Mouse (Mus musculus): ENCODE data around the gene Prdm16. TPM values are rescaled to one million over a fixed set of nuclear protein-coding genes. Genes with fewer than 3 reads are reported as not detected.

Prdm16 gene
- polyA plus RNA-seq (2016; fragmentation: Nextera tagmentation; extraction: Ambion mirVana): 40.1 and 43.1 TPM in 2 replicates

GRCm38 (mm10) chr4:154636721-154637311, at the start of gene Prdm16:
Gene Prdm16 (minus strand): TSS chr4:154636873.
- H3K9me3 ChIP-seq: no peaks in the 10 kb centered on the region
- peaks cover 16% of the 10 kb centered on the region for H3K36me3 ChIP-seq (replicated peaks)
- WGBS: under 1% methylated on average over 47 of the region's 47 CpGs
- peaks cover 98% of the 10 kb centered on the region for H3K27me3 ChIP-seq (ENCODE audit: poor library complexity, severe bottlenecking)
- peak; percentile 88 for DNase-seq (ENCODE audit: extremely low spot score, low spot score)
- peak within 1 kb of the TSS; percentile 99 for H3K27ac ChIP-seq
- H3K4me3 ChIP-seq: peak within 1 kb of the TSS; percentile 91
- peaks cover 97% of the 10 kb centered on the region for H3K4me1 ChIP-seq

GRCm38 (mm10) chr4:154683068-154683752, 46.5 kb upstream of the Prdm16 start:
- no peak for DNase-seq (ENCODE audit: extremely low spot score, low spot score)
- Histone ChIP-seq H3K27me3 (ENCODE audit: poor library complexity, severe bottlenecking) (peaks cover 24% of the 10 kb centered on the region), H3K27ac (no peak overlapping the region), H3K9me3 (peaks cover 6% of the 10 kb centered on the region; the same call in 1 of the 2 replicates), H3K4me1 (peaks cover 7% of the 10 kb centered on the region), H3K36me3 (replicated peaks) (no peaks in the 10 kb centered on the region), H3K4me3 (no peak overlapping the region)
- 83% methylated on average over 5 of the region's 5 CpGs for WGBS

- Histone ChIP-seq H3K9me3 (peaks cover 6% of the 10 kb centered on the region; the same call in 1 of the 2 replicates), H3K4me1 (peaks cover 7% of the 10 kb centered on the region), H3K27me3 (ENCODE audit: poor library complexity, severe bottlenecking) (peaks cover 25% of the 10 kb centered on the region; the same call in 1 of the 2 replicates), H3K27ac (no peak overlapping the region), H3K36me3 (replicated peaks) (no peaks in the 10 kb centered on the region), H3K4me3 (no peak overlapping the region)
- DNase-seq (ENCODE audit: extremely low spot score, low spot score): no peak
- 53% methylated on average over 14 of the region's 14 CpGs for WGBS
Observed at GRCm38 (mm10) chr4:154682311-154682710, 45.6 kb upstream of the Prdm16 start.

- no peak overlapping the region for H3K27ac ChIP-seq
- 77% methylated on average over 10 of the region's 10 CpGs for WGBS
- no peak for DNase-seq (ENCODE audit: extremely low spot score, low spot score)
- H3K4me1 ChIP-seq: peaks cover 23% of the 10 kb centered on the region
- H3K4me3 ChIP-seq: no peak overlapping the region
- H3K27me3 ChIP-seq (ENCODE audit: poor library complexity, severe bottlenecking): peaks cover 61% of the 10 kb centered on the region
- no peaks in the 10 kb centered on the region for H3K36me3 ChIP-seq (replicated peaks)
- peaks cover under 1% of the 10 kb centered on the region; the same call in 1 of the 2 replicates for H3K9me3 ChIP-seq
Observed at GRCm38 (mm10) chr4:154675441-154676000, 38.8 kb upstream of the Prdm16 start.

- no peak for DNase-seq (ENCODE audit: extremely low spot score, low spot score)
- no peaks in the 10 kb centered on the region for H3K9me3 ChIP-seq
- H3K4me1 ChIP-seq: peaks cover 23% of the 10 kb centered on the region
- H3K27ac ChIP-seq: no peak overlapping the region; the same call in 1 of the 2 replicates
- peak overlapping the region; percentile 14; the same call in 1 of the 2 replicates for H3K4me3 ChIP-seq
- H3K36me3 ChIP-seq (replicated peaks): no peaks in the 10 kb centered on the region
- peaks cover 61% of the 10 kb centered on the region for H3K27me3 ChIP-seq (ENCODE audit: poor library complexity, severe bottlenecking)
- WGBS: 50% methylated on average over 15 of the region's 15 CpGs
Observed at GRCm38 (mm10) chr4:154674966-154675365, 38.3 kb upstream of the Prdm16 start.

GRCm38 (mm10) chr4:154674541-154674940, 37.9 kb upstream of the Prdm16 start:
- H3K4me3 ChIP-seq: peak overlapping the region; percentile 14; the same call in 1 of the 2 replicates
- no peaks in the 10 kb centered on the region for H3K9me3 ChIP-seq
- DNase-seq (ENCODE audit: extremely low spot score, low spot score): peak; percentile 81
- WGBS: 3% methylated on average over 12 of the region's 12 CpGs
- H3K27ac ChIP-seq: no peak overlapping the region
- H3K27me3 ChIP-seq (ENCODE audit: poor library complexity, severe bottlenecking): peaks cover 61% of the 10 kb centered on the region
- H3K36me3 ChIP-seq (replicated peaks): no peaks in the 10 kb centered on the region
- H3K4me1 ChIP-seq: peaks cover 23% of the 10 kb centered on the region

- H3K36me3 ChIP-seq (replicated peaks): no peaks in the 10 kb centered on the region
- WGBS: 62% methylated on average over 4 of the region's 4 CpGs
- no peak for DNase-seq (ENCODE audit: extremely low spot score, low spot score)
- peaks cover 64% of the 10 kb centered on the region for H3K27me3 ChIP-seq (ENCODE audit: poor library complexity, severe bottlenecking)
- H3K4me3 ChIP-seq: no peak overlapping the region
- H3K27ac ChIP-seq: no peak overlapping the region
- peaks cover 23% of the 10 kb centered on the region for H3K4me1 ChIP-seq
- H3K9me3 ChIP-seq: no peaks in the 10 kb centered on the region
Observed at GRCm38 (mm10) chr4:154673986-154674385, 37.3 kb upstream of the Prdm16 start.

- H3K27ac ChIP-seq: no peak overlapping the region
- H3K9me3 ChIP-seq: no peaks in the 10 kb centered on the region
- DNase-seq (ENCODE audit: extremely low spot score, low spot score): no peak
- 50% methylated on average over 1 of the region's 1 CpGs for WGBS
- no peaks in the 10 kb centered on the region for H3K36me3 ChIP-seq (replicated peaks)
- peaks cover 23% of the 10 kb centered on the region for H3K4me1 ChIP-seq
- H3K4me3 ChIP-seq: no peak overlapping the region
- peaks cover 65% of the 10 kb centered on the region for H3K27me3 ChIP-seq (ENCODE audit: poor library complexity, severe bottlenecking)
Observed at GRCm38 (mm10) chr4:154672027-154672426, 35.4 kb upstream of the Prdm16 start.

- no peaks in the 10 kb centered on the region for H3K9me3 ChIP-seq
- peaks cover 23% of the 10 kb centered on the region for H3K4me1 ChIP-seq
- no peak overlapping the region for H3K27ac ChIP-seq
- peaks cover 67% of the 10 kb centered on the region for H3K27me3 ChIP-seq (ENCODE audit: poor library complexity, severe bottlenecking)
- WGBS: 68% methylated on average over 8 of the region's 8 CpGs
- H3K36me3 ChIP-seq (replicated peaks): no peaks in the 10 kb centered on the region
- H3K4me3 ChIP-seq: no peak overlapping the region
- DNase-seq (ENCODE audit: extremely low spot score, low spot score): no peak
Observed at GRCm38 (mm10) chr4:154671232-154671912, 34.7 kb upstream of the Prdm16 start.

- Histone ChIP-seq H3K27me3 (ENCODE audit: poor library complexity, severe bottlenecking) (peaks cover 65% of the 10 kb centered on the region), H3K36me3 (replicated peaks) (no peaks in the 10 kb centered on the region), H3K4me3 (no peak within 1 kb of the TSS), H3K4me1 (peaks cover 13% of the 10 kb centered on the region), H3K27ac (no peak within 1 kb of the TSS), H3K9me3 (no peaks in the 10 kb centered on the region)
- WGBS: 84% methylated on average over 2 of the region's 2 CpGs
- DNase-seq (ENCODE audit: extremely low spot score, low spot score): no peak
Observed at GRCm38 (mm10) chr4:154667767-154668166, 31.1 kb upstream of the Prdm16 start, which contains the start of gene Actrt2. Gene Actrt2 (minus strand): TSS chr4:154667867.

- 68% methylated on average over 12 of the region's 12 CpGs for WGBS
- Histone ChIP-seq H3K27me3 (ENCODE audit: poor library complexity, severe bottlenecking) (peaks cover 69% of the 10 kb centered on the region), H3K36me3 (replicated peaks) (no peaks in the 10 kb centered on the region), H3K27ac (peak overlapping the region; percentile 26; the same call in 1 of the 2 replicates), H3K4me1 (peaks cover 28% of the 10 kb centered on the region), H3K9me3 (no peaks in the 10 kb centered on the region), H3K4me3 (no peak overlapping the region)
- no peak for DNase-seq (ENCODE audit: extremely low spot score, low spot score)
Observed at GRCm38 (mm10) chr4:154662681-154663215, 26.1 kb upstream of the Prdm16 start.

GRCm38 (mm10) chr4:154661256-154661655, 24.6 kb upstream of the Prdm16 start:
- DNase-seq (ENCODE audit: extremely low spot score, low spot score): no peak
- H3K36me3 ChIP-seq (replicated peaks): no peaks in the 10 kb centered on the region
- peaks cover 58% of the 10 kb centered on the region for H3K27me3 ChIP-seq (ENCODE audit: poor library complexity, severe bottlenecking)
- H3K4me3 ChIP-seq: no peak overlapping the region
- WGBS: 63% methylated on average over 6 of the region's 6 CpGs
- H3K4me1 ChIP-seq: peaks cover 36% of the 10 kb centered on the region
- no peaks in the 10 kb centered on the region for H3K9me3 ChIP-seq
- no peak overlapping the region for H3K27ac ChIP-seq

Measured in forebrain, embryonic 10.5 days (tissue).